Mouse (Mus musculus) B cell, adult 62 days (primary cell): ENCODE results near the gene Stk40. TPM values are rescaled to one million over a fixed set of nuclear protein-coding genes. Genes with fewer than 3 reads are reported as not detected.

Source experiments
- total RNA-seq: library from RNA; stranded (reverse); gene quantifications from 4 replicates; pipeline ENCODE4 v1.2.4, GENCODE M21; 2023

Gene Stk40
- total RNA-seq: 39.6 to 45.1 TPM (median 42.4 TPM) in 4 replicates

GRCm38 (mm10) chr4:126103590-126104068 lies at the start of gene Stk40:
Gene Stk40, plus strand, starts transcription at chr4:126103957.

GRCm38 (mm10) chr4:126058134-126058996 lies 45.4 kb upstream of the Stk40 start, which contains the start of gene Oscp1:
Gene Oscp1, plus strand, starts transcription at chr4:126058565.

GRCm38 (mm10) chr4:126096464-126097111 lies 7.2 kb upstream of the Stk40 start, which contains the start of gene Lsm10:
Gene Lsm10, plus strand, starts transcription at chr4:126096623.

GRCm38 (mm10) chr4:126147533-126148160 lies 43.9 kb downstream of the Stk40 start, which contains the start of gene Eva1b:
Gene Eva1b, plus strand, starts transcription at chr4:126147744.

GRCm38 (mm10) chr4:126163067-126163659 lies 59.4 kb downstream of the Stk40 start, which contains the start of gene Sh3d21:
Gene Sh3d21, minus strand, starts transcription at chr4:126163491.

Other genes starting within 250 kb of the Stk40 start
- gene Csf3r, start 79.4 kb upstream of the Stk40 start, total RNA-seq: 0.88 to 2.0 TPM (median 1.3 TPM) in 4 replicates
- 37.8 to 44.0 TPM (median 42.6 TPM) in 4 replicates for gene Mrps15, start 57.0 kb upstream of the Stk40 start, total RNA-seq
- gene Oscp1, start 45.4 kb upstream of the Stk40 start, total RNA-seq: 0.18 to 2.2 TPM (median 0.66 TPM) in 3 of 4 replicates, not detected in the other
- gene Lsm10, start 7.3 kb upstream of the Stk40 start, total RNA-seq: 15.5 to 18.7 TPM (median 17.1 TPM) in 4 replicates
- gene Eva1b, start 43.8 kb downstream of the Stk40 start, total RNA-seq: 3.1 to 4.8 TPM (median 4.1 TPM) in 4 replicates
- 0.23 to 1.3 TPM (median 0.83 TPM) in 4 replicates for gene Sh3d21, start 59.5 kb downstream of the Stk40 start, total RNA-seq
- 570 to 644 TPM (median 635 TPM) in 4 replicates for gene Thrap3, start 98.8 kb downstream of the Stk40 start, total RNA-seq
- 45.8 to 61.0 TPM (median 54.2 TPM) in 4 replicates for gene Map7d1, start 152.4 kb downstream of the Stk40 start, total RNA-seq
- 39.9 to 47.8 TPM (median 42.9 TPM) in 4 replicates for gene Trappc3, start 158.4 kb downstream of the Stk40 start, total RNA-seq
- not detected in 4 replicates for gene Col8a2, start 182.8 kb downstream of the Stk40 start, total RNA-seq
- gene Adprhl2, start 217.7 kb downstream of the Stk40 start, total RNA-seq: 31.4 to 44.4 TPM (median 37.4 TPM) in 4 replicates
- not detected in 4 replicates for gene Tekt2, start 221.7 kb downstream of the Stk40 start, total RNA-seq